Mouse (Mus musculus) spleen, adult 2 months (tissue): ENCODE results near the gene Cd164l2. TPM values are rescaled to one million over a fixed set of nuclear protein-coding genes. Genes with fewer than 3 reads are reported as not detected.
A peak's percentile ranks its signal among the peaks of the same experiment; 100 is the strongest.

ENCODE experiments used
- DNase-seq, 2 experiments: peaks; one replicate each; pipeline versions ENCODE4 v3.0.0 to v3.0.0-alpha.2; 2012 to 2021; ENCODE audit warnings: low spot score in 2 of 2, low read depth in 1 of 2
- H3K27ac ChIP-seq: fragments of 200-500 bp; 2 replicates; pipeline ENCODE4 v1.5.1; 2012; ENCODE audit warnings: low read length, inconsistent platforms; ENCODE audit not compliant: insufficient read depth
- H3K27me3 ChIP-seq: fragments of 200-500 bp; 2 replicates; pipeline ENCODE4 v1.6.1; 2012; ENCODE audit warnings: mild to moderate bottlenecking, moderate library complexity, low read length, inconsistent platforms; ENCODE audit not compliant: control insufficient read depth, insufficient read depth
- H3K36me3 ChIP-seq: fragments of 200-500 bp; 2 replicates; pipeline ENCODE4 v1.6.1; 2012; ENCODE audit warnings: mild to moderate bottlenecking, low read length, inconsistent platforms; ENCODE audit not compliant: control insufficient read depth, insufficient read depth
- H3K4me1 ChIP-seq: fragments of 200-500 bp; 2 replicates; pipeline ENCODE4 v1.6.1; 2011; ENCODE audit warnings: inconsistent platforms; ENCODE audit not compliant: control insufficient read depth, insufficient read depth, insufficient read length
- H3K4me3 ChIP-seq: fragments of 200-500 bp; 2 replicates; pipeline ENCODE4 v1.5.1; 2011; ENCODE audit warnings: mild to moderate bottlenecking, inconsistent platforms; ENCODE audit not compliant: insufficient read depth, insufficient read length; ENCODE audit errors: extremely low read depth
- CTCF ChIP-seq: fragments of 200-500 bp; IDR thresholded peaks from 2 replicates; pipeline ENCODE4 v1.5.1; 2011; ENCODE audit warnings: mild to moderate bottlenecking, inconsistent platforms; ENCODE audit not compliant: insufficient read depth, insufficient read length, insufficient replicate concordance; ENCODE audit errors: extremely low read depth
- POLR2A ChIP-seq: fragments of 200-500 bp; IDR thresholded peaks from 2 replicates; pipeline ENCODE4 v1.6.1; 2011; ENCODE audit warnings: low read depth, low read length, inconsistent platforms
- WGBS: fragments of 180-500 bp; shearing (Covaris S2); methylation state at CpG from one replicate; pipeline ENCODE4 v1.1.7; 2018; 5-methylcytosine and 5-hydroxymethylcytosine counted together
- polyA plus RNA-seq: library from polyadenylated mRNA; depleted of rRNA; stranded (reverse); fragments of >200 nt; gene quantifications from 2 replicates; pipeline ENCODE4 v1.2.3, GENCODE M21; 2012

Gene Cd164l2
- polyA plus RNA-seq, 1 experiment, result 0.19 TPM

DNA sequence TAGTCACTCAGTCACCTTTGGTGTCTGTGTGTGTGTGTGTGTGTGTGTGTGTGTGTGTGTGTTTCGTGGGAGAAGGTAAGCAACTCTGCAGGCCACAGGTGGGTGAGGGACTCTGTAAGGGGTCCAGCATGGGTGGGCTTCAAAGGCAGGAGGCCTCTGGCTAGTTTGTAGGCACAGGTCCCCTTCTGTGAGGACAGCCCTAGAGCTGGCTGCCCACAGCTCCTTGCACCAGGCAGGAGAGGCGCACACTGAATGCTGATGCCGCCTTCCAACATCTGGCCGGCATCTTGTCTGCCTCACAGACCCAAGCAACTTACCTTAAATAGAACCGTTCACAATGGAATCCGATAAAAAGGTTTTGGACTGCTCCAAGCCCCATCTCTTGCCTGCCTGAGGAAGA lies 12.2 kb upstream of the Cd164l2 start:
- Histone ChIP-seq H3K27ac (no peak overlapping the region), H3K4me3 (no peak overlapping the region), H3K4me1 (peaks cover 13% of the 10 kb centered on the region; the same call in 1 of the 2 replicates), H3K36me3 (peaks cover 10% of the 10 kb centered on the region), H3K27me3 (no peaks in the 10 kb centered on the region)
- no peak for DNase-seq
- no peak for TF ChIP-seq POLR2A
- no peak for TF ChIP-seq CTCF
- 88% methylated on average over 6 of the region's 6 CpGs for WGBS

GRCm38 (mm10) chr4:133200343-133200742 lies 11.6 kb upstream of the Cd164l2 start:
- peaks cover 13% of the 10 kb centered on the region; the same call in 1 of the 2 replicates for H3K4me1 ChIP-seq
- H3K27me3 ChIP-seq, result no peaks in the 10 kb centered on the region
- H3K36me3 ChIP-seq, result peaks cover 6% of the 10 kb centered on the region
- 81% methylated on average over 21 of the region's 21 CpGs for WGBS
- no peak overlapping the region for H3K4me3 ChIP-seq
- no peak overlapping the region for H3K27ac ChIP-seq
- TF ChIP-seq CTCF (no peak), POLR2A (no peak)
- no peak for DNase-seq

DNA sequence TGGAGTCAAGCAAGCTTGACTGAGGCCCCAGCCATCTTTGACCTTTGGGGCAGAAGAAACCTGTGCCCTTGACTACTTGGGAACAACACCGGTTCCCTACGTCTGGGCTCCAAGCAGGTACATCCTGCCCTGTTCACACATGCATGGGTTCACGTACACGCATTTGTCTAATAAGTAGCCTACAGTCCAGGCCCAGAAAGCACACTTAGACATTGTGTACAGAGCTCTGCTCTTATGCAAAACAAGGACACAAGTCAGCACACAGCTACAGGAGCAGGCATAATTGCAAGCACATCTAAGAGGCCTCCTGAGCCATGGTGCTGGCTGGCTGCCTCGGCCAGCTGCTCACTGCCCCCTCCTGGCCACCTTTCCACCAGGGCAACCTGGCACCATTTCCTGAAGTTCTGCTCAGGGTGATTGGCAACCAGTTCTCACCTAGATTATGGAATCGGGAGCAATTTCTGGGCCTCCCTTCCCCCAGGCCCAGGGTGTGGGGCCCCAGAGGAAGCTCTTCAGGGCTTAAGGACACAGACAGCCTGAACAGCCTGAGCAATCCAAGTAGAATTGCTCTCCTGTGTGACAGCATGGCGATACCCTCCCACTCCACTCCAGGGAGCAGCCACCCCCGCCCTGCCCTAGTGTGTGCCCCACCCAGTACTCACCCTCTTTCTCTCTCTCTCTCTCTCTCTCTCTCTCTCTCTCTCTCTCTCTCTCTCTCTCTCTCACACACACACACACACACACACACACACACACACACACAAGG lies 10.7 kb upstream of the Cd164l2 start:
- H3K36me3 ChIP-seq, result peaks cover under 1% of the 10 kb centered on the region
- no peak overlapping the region for H3K4me3 ChIP-seq
- H3K4me1 ChIP-seq, result peaks cover 12% of the 10 kb centered on the region; the same call in 1 of the 2 replicates
- WGBS, result 60% methylated on average over 8 of the region's 8 CpGs
- no peaks in the 10 kb centered on the region for H3K27me3 ChIP-seq
- 0 out of 2 replicates have a peak overlapping the region, but pooled peaks have one; percentile 0 for H3K27ac ChIP-seq
- TF ChIP-seq CTCF (peak; percentile 83), POLR2A (no peak)
- peak in 1 of 2 experiments; percentile 77 for DNase-seq

DNA sequence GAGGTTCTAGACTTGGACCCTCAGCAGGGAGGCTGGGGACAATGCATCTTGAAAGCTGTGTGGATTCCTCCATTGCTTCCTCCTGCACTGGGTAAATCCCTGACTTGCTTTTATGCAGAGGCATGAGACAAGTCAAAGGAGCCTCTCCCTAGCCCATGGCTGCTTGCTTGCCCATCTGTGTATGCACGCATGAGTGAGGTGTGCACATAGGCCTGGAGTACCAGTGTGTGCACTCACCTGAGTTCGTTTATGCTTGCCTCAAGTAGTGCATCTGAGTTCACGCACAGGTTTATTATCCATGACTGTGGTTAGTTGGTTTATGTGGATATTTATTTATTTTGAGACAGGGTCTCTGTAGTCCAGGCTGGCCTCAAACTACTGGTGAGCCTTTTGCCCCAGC lies 9.7 kb upstream of the Cd164l2 start:
- WGBS, result 90% methylated on average over 3 of the region's 3 CpGs
- H3K36me3 ChIP-seq, result no peaks in the 10 kb centered on the region; the same call in none of the 2 replicates

GRCm38 (mm10) chr4:133203591-133203990 lies 8.3 kb upstream of the Cd164l2 start:
- H3K36me3 ChIP-seq, result no peaks in the 10 kb centered on the region
- no peak for DNase-seq
- no peak for TF ChIP-seq POLR2A
- TF ChIP-seq CTCF, result no peak
- 78% methylated on average over 3 of the region's 3 CpGs for WGBS
- no peaks in the 10 kb centered on the region for H3K4me1 ChIP-seq
- no peak overlapping the region for H3K4me3 ChIP-seq
- no peak overlapping the region for H3K27ac ChIP-seq
- H3K27me3 ChIP-seq, result no peaks in the 10 kb centered on the region

More for the DNA sequence above, 9.7 kb upstream of the Cd164l2 start:
- no peak for DNase-seq
- H3K27ac ChIP-seq, result no peak overlapping the region
- H3K4me3 ChIP-seq, result no peak overlapping the region
- no peak for TF ChIP-seq CTCF
- no peak for TF ChIP-seq POLR2A
- no peaks in the 10 kb centered on the region for H3K27me3 ChIP-seq
- H3K4me1 ChIP-seq, result peaks cover 3% of the 10 kb centered on the region; the same call in 1 of the 2 replicates

DNA sequence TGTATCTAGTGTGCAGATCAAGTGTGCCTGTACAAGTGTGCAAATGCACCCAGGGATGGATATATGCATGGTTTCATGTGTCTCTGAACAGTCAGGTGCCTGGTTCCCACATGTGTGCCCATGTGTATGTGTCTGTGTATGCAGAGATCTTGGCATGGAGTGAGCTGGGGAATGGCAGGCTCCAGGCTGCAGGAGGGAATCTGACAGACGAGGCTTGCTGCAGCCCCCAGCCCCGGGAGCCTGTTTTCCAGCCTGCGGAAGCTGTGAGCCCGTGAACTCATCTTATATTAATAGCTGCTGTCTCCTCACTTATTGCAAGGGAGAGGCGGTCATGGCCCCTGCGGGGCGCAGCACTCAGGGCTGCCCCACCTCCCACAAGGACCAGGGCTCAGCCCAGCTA lies 7.6 kb upstream of the Cd164l2 start:
- no peak overlapping the region for H3K27ac ChIP-seq
- no peaks in the 10 kb centered on the region for H3K4me1 ChIP-seq
- no peaks in the 10 kb centered on the region for H3K27me3 ChIP-seq
- no peak for DNase-seq
- WGBS, result 85% methylated on average over 7 of the region's 7 CpGs
- TF ChIP-seq POLR2A, result no peak
- no peak overlapping the region for H3K4me3 ChIP-seq
- no peaks in the 10 kb centered on the region for H3K36me3 ChIP-seq

GRCm38 (mm10) chr4:133209366-133209765 lies 2.6 kb upstream of the Cd164l2 start:
- WGBS, result 4% methylated on average over 11 of the region's 11 CpGs

More at GRCm38 (mm10) chr4:133209366-133209765, 2.6 kb upstream of the Cd164l2 start:
- DNase-seq, result peak in 1 of 2 experiments; percentile 46
- Histone ChIP-seq H3K27ac (no peak overlapping the region), H3K4me3 (no peak overlapping the region), H3K27me3 (peaks cover 6% of the 10 kb centered on the region), H3K36me3 (no peaks in the 10 kb centered on the region), H3K4me1 (0 out of 2 replicates have a peak, but pooled peaks cover 4% of the 10 kb centered on the region)
- peak; percentile 95 for TF ChIP-seq CTCF
- no peak for TF ChIP-seq POLR2A
